Mouse (Mus musculus): ENCODE data around the gene Rad51. TPM values are rescaled to one million over a fixed set of nuclear protein-coding genes. Genes with fewer than 3 reads are reported as not detected.
A peak's percentile ranks its signal among the peaks of the same experiment; 100 is the strongest.

The Rad51 gene
- polyA plus RNA-seq, 1 experiment from 2014 or later: 32.6 TPM

DNA sequence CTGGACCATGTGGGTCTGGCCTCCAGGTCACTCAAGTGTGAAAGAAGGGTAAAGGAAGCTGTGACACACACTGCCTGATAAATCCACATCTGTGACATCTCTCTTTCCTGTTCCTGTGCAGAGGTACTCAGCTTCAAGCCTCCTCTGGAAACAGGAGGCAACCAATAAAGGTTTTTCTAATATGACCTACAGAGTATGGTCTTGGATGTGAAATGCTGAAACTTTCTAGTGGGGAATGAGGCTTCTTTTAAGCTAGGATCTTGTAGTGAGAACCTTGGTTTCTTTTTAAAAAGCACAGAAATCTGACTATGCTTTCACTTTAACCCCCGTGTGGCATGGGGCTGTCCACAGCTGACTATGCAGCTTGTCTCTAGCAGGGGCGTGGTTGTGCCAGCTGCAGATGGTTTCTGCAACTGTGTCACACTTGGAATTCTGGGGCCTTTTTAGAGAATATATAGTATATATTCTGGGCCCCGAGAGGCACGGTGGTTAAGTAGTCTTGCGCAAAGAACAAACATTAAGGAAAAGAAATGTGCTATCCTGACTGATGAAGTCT is 64.9 kb downstream of the Rad51 start:
- Histone ChIP-seq H3K9me3 (ENCODE audit: control insufficient read depth, low read length) (no peaks in the 10 kb centered on the region), H3K27ac (replicated peaks; ENCODE audit: low read depth, low read length) (no peak overlapping the region), H3K4me3 (ENCODE audit: low read depth, low read length) (no peak overlapping the region), H3K9ac (ENCODE audit: low read depth, low read length) (no peak overlapping the region), H3K36me3 (ENCODE audit: control insufficient read depth, insufficient read depth, low read length) (peaks cover 47% of the 10 kb centered on the region), H3K4me1 (ENCODE audit: control insufficient read depth, insufficient read depth, low read length) (peaks cover 2% of the 10 kb centered on the region; the same call in 1 of the 2 replicates), H3K4me2 (ENCODE audit: low read depth, low read length) (no peak overlapping the region), H3K27me3 (replicated peaks; ENCODE audit: control insufficient read depth, insufficient read depth, low read length) (no peaks in the 10 kb centered on the region)
- DNase-seq (ENCODE audit: low spot score): no peak
- WGBS: 81% methylated on average over 5 of the region's 5 CpGs
- ATAC-seq (ENCODE audit: low read depth): no peak

DNA sequence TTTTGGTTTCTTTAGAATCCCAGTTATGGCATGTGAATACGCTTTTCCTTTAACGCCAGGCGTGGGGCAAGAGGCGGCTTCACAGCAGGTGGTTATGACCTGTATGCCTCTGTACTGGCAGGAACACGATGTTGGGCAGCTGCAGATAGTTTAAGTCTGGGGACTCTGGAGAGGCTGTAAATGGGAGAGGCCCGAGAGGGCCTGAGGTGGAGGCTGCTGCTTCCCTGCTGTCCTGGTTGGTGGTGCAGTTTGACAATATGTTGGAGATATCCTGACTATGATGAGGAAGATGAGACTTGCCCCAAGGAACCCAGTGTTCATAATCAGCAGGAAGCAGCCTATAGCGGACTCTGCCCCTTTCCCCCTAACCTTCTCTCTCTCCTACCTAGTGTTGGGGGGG is 70.3 kb downstream of the Rad51 start:
- ATAC-seq (ENCODE audit: low read depth) (no peak), DNase-seq (ENCODE audit: low spot score) (no peak)
- H3K36me3 ChIP-seq (ENCODE audit: control insufficient read depth, insufficient read depth, low read length): peaks cover 62% of the 10 kb centered on the region
- no peak overlapping the region for H3K9ac ChIP-seq (ENCODE audit: low read depth, low read length)
- no peaks in the 10 kb centered on the region for H3K9me3 ChIP-seq (ENCODE audit: control insufficient read depth, low read length)
- H3K4me1 ChIP-seq (ENCODE audit: control insufficient read depth, insufficient read depth, low read length): no peaks in the 10 kb centered on the region
- H3K4me3 ChIP-seq (ENCODE audit: low read depth, low read length): no peak overlapping the region
- 84% methylated on average over 7 of the region's 7 CpGs for WGBS
- no peak overlapping the region for H3K4me2 ChIP-seq (ENCODE audit: low read depth, low read length)
- no peak overlapping the region for H3K27ac ChIP-seq (replicated peaks; ENCODE audit: low read depth, low read length)
- no peaks in the 10 kb centered on the region for H3K27me3 ChIP-seq (replicated peaks; ENCODE audit: control insufficient read depth, insufficient read depth, low read length)

DNA sequence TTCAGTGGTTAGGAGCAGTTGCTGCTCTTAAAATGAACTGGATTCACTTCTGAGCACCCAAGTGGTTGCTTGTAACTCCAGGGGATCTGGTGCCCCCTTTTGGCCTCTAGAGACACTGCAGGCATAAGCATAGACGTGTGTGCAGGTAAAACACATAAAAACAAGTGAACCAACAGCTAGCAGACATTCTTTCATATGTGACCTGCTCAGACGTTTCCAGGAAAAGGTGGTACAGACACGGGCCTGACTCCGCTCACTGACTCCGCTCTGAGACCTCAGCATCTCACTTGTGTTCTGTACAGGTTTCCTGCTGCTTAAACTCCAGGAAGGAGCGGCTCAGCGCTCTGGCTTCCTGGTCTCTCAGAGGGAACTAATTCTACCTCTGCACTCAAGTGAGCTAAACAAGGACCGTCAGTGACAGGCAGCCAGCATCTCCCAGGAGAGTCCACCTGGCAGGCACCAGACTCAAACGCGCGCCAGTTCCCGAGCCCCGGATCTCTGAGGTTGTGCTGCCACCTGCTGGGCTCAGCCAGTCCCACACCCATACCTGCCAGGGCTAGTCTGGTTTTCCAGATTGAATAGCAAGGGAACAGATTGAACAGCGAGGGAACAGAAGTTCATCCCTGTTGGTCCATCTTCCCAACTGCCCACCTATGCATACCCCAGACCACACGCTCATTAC is 76.6 kb downstream of the Rad51 start:
- H3K9ac ChIP-seq (ENCODE audit: low read depth, low read length): peak overlapping the region; percentile 45; the same call in 1 of the 2 replicates
- peak overlapping the region; percentile 32 for H3K4me3 ChIP-seq (ENCODE audit: low read depth, low read length)
- no peak overlapping the region for H3K27ac ChIP-seq (replicated peaks; ENCODE audit: low read depth, low read length)

DNA sequence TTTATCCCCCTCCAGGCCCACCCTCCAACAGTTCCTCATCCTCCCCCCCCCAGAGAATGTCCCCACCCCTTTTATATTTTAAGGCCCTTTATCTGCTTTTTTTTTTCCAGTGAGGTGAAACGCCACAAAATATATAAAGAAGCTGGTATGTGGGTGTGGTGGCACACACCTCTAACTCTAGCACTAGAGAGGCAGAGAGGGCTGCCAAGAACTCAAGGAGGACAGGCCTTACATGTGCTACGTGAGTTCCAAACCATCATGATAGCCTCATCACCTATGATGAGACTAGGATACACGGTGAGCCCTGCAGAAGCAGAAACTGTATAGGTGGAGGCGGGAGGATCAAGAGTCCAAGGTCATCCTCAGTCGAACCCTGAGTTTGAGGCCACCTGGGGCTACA is 78.4 kb downstream of the Rad51 start:
- DNase-seq (ENCODE audit: low spot score) (no peak), ATAC-seq (ENCODE audit: low read depth) (no peak)
- Histone ChIP-seq H3K27ac (replicated peaks; ENCODE audit: low read depth, low read length) (no peak overlapping the region), H3K9ac (ENCODE audit: low read depth, low read length) (no peak overlapping the region), H3K4me1 (ENCODE audit: control insufficient read depth, insufficient read depth, low read length) (peaks cover under 1% of the 10 kb centered on the region; the same call in 1 of the 2 replicates), H3K27me3 (replicated peaks; ENCODE audit: control insufficient read depth, insufficient read depth, low read length) (no peaks in the 10 kb centered on the region), H3K36me3 (ENCODE audit: control insufficient read depth, insufficient read depth, low read length) (0 out of 2 replicates have a peak, but pooled peaks cover 1% of the 10 kb centered on the region), H3K4me2 (ENCODE audit: low read depth, low read length) (no peak overlapping the region), H3K9me3 (ENCODE audit: control insufficient read depth, low read length) (no peaks in the 10 kb centered on the region), H3K4me3 (ENCODE audit: low read depth, low read length) (no peak overlapping the region)
- WGBS: 83% methylated on average over 5 of the region's 5 CpGs

More for the DNA sequence above, 76.6 kb downstream of the Rad51 start:
- Histone ChIP-seq H3K27me3 (replicated peaks; ENCODE audit: control insufficient read depth, insufficient read depth, low read length) (no peaks in the 10 kb centered on the region), H3K4me1 (ENCODE audit: control insufficient read depth, insufficient read depth, low read length) (no peaks in the 10 kb centered on the region), H3K4me2 (ENCODE audit: low read depth, low read length) (peak overlapping the region; percentile 66), H3K36me3 (ENCODE audit: control insufficient read depth, insufficient read depth, low read length) (peaks cover 17% of the 10 kb centered on the region; the same call in 1 of the 2 replicates), H3K9me3 (ENCODE audit: control insufficient read depth, low read length) (no peaks in the 10 kb centered on the region)
- WGBS: 7% methylated on average over 15 of the region's 15 CpGs
- ATAC-seq (ENCODE audit: low read depth) (peak; percentile 90), DNase-seq (ENCODE audit: low spot score) (peak; percentile 84)

DNA sequence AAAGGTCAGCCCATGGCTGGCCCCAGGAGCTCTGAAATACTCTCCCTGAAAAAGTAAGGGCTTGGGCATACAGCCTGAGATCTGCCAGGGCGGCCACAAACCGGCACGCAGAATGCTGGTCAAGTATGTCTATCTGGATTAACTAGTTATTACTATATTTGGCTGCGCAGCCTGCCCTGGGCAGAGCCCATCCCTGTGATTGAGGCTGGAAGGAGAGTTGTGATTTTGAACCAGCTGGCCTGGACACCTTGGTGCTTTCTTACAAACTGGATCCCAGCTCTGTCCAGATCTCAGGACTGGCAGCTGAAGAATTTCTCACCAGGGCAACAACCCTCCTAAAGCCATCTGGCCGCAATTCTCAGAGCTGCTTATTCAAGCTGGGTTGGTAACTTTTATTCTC is 81.5 kb downstream of the Rad51 start:
- H3K27me3 ChIP-seq (replicated peaks; ENCODE audit: control insufficient read depth, insufficient read depth, low read length): no peaks in the 10 kb centered on the region
- DNase-seq (ENCODE audit: low spot score) (no peak), ATAC-seq (ENCODE audit: low read depth) (no peak)
- H3K9ac ChIP-seq (ENCODE audit: low read depth, low read length): no peak overlapping the region
- H3K4me3 ChIP-seq (ENCODE audit: low read depth, low read length): no peak overlapping the region
- no peaks in the 10 kb centered on the region for H3K9me3 ChIP-seq (ENCODE audit: control insufficient read depth, low read length)
- peaks cover 8% of the 10 kb centered on the region for H3K4me1 ChIP-seq (ENCODE audit: control insufficient read depth, insufficient read depth, low read length)
- WGBS: 88% methylated on average over 5 of the region's 5 CpGs
- H3K27ac ChIP-seq (replicated peaks; ENCODE audit: low read depth, low read length): no peak overlapping the region
- no peaks in the 10 kb centered on the region for H3K36me3 ChIP-seq (ENCODE audit: control insufficient read depth, insufficient read depth, low read length)
- H3K4me2 ChIP-seq (ENCODE audit: low read depth, low read length): no peak overlapping the region

DNA sequence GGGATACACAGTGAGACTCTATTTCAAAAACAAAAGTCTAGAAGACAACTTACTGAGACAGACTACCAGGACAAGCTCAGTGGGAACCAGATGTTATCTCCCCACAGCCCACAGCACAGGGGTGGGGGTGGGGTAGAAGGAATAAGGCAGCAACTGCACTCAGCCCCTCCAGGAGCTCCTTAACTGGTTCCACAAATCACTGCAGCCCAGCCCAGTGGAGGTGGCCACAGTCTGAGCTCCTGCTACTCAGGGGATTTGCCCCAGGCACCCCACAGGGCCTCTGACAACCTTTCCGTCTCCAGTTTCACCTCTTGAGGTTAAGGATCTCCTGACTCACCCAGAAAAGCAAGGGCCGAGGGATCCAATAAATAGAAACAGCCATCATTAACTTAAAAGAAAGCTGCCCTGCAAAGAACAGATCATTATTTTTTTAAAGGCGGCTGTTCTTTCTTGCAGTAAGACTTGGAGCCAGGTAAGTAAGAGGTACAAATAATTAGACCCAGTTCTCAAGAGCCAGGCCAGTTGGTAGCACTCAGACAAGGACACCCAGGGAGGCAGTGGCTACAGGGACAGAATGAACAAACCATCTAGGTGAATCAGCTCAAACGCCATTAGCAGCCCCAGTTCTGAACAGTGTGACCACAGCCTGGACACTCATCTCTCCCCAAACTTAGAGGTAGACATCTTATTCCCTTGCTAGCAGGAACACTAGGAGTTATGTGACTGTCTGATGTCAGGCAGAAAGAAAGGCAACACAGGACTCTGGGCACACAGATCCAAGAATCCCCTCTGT is 83.9 kb downstream of the Rad51 start:
- Histone ChIP-seq H3K4me3 (ENCODE audit: low read depth, low read length) (no peak overlapping the region), H3K27ac (replicated peaks; ENCODE audit: low read depth, low read length) (0 out of 2 replicates have a peak overlapping the region, but pooled peaks have one; percentile 28), H3K9me3 (ENCODE audit: control insufficient read depth, low read length) (no peaks in the 10 kb centered on the region), H3K9ac (ENCODE audit: low read depth, low read length) (no peak overlapping the region), H3K4me1 (ENCODE audit: control insufficient read depth, insufficient read depth, low read length) (peaks cover 8% of the 10 kb centered on the region), H3K4me2 (ENCODE audit: low read depth, low read length) (no peak overlapping the region), H3K36me3 (ENCODE audit: control insufficient read depth, insufficient read depth, low read length) (no peaks in the 10 kb centered on the region), H3K27me3 (replicated peaks; ENCODE audit: control insufficient read depth, insufficient read depth, low read length) (no peaks in the 10 kb centered on the region)
- ATAC-seq (ENCODE audit: low read depth) (peak; percentile 34; the same call in 1 of the 2 replicates), DNase-seq (ENCODE audit: low spot score) (peak; percentile 29)
- WGBS: 21% methylated on average over 4 of the region's 4 CpGs

Other genes starting within 250 kb of the Rad51 start
- 1.3 and 1.6 TPM in 2 replicates for gene Bahd1, start 212.4 kb upstream of the Rad51 start, polyA plus RNA-seq (2014; fragmentation: Nextera tagmentation; extraction: Ambion mirVana)
- 51.3 and 56.0 TPM in 2 replicates for gene Chst14, start 186.3 kb upstream of the Rad51 start, polyA plus RNA-seq (2014; fragmentation: Nextera tagmentation; extraction: Ambion mirVana)
- gene Ccdc32, start 83.4 kb upstream of the Rad51 start, polyA plus RNA-seq (2014; fragmentation: Nextera tagmentation; extraction: Ambion mirVana): 22.6 and 23.8 TPM in 2 replicates
- 2.9 and 3.6 TPM in 2 replicates for gene Rpusd2, start 78.0 kb upstream of the Rad51 start, polyA plus RNA-seq (2014; fragmentation: Nextera tagmentation; extraction: Ambion mirVana)
- 31.7 and 36.0 TPM in 2 replicates for gene Knl1, start 65.7 kb upstream of the Rad51 start, polyA plus RNA-seq (2014; fragmentation: Nextera tagmentation; extraction: Ambion mirVana)
- 34.8 and 37.5 TPM in 2 replicates for gene Rmdn3, start 44.2 kb downstream of the Rad51 start, polyA plus RNA-seq (2014; fragmentation: Nextera tagmentation; extraction: Ambion mirVana)
- gene Gchfr, start 55.0 kb downstream of the Rad51 start, polyA plus RNA-seq (2014; fragmentation: Nextera tagmentation; extraction: Ambion mirVana): 8.4 and 11.2 TPM in 2 replicates
- gene Gm14137, start 61.7 kb downstream of the Rad51 start, polyA plus RNA-seq (2014; fragmentation: Nextera tagmentation; extraction: Ambion mirVana): 0.48 and 1.1 TPM in 2 replicates
- gene Zfyve19, start 95.8 kb downstream of the Rad51 start, polyA plus RNA-seq (2014; fragmentation: Nextera tagmentation; extraction: Ambion mirVana): 41.0 and 43.0 TPM in 2 replicates
- 15.7 and 19.8 TPM in 2 replicates for gene Dnajc17, start 96.0 kb downstream of the Rad51 start, polyA plus RNA-seq (2014; fragmentation: Nextera tagmentation; extraction: Ambion mirVana)
- 0.38 TPM in 1 of 2 replicates, not detected in the other for gene Ppp1r14d, start 117.1 kb downstream of the Rad51 start, polyA plus RNA-seq (2014; fragmentation: Nextera tagmentation; extraction: Ambion mirVana)
- gene Spint1, start 124.6 kb downstream of the Rad51 start, polyA plus RNA-seq (2014; fragmentation: Nextera tagmentation; extraction: Ambion mirVana): 14.1 and 17.0 TPM in 2 replicates
- 9.8 and 10.4 TPM in 2 replicates for gene Rhov, start 158.5 kb downstream of the Rad51 start, polyA plus RNA-seq (2014; fragmentation: Nextera tagmentation; extraction: Ambion mirVana)
- 12.5 and 15.5 TPM in 2 replicates for gene Vps18, start 175.9 kb downstream of the Rad51 start, polyA plus RNA-seq (2014; fragmentation: Nextera tagmentation; extraction: Ambion mirVana)
- 5.0 and 6.8 TPM in 2 replicates for gene Dll4, start 213.0 kb downstream of the Rad51 start, polyA plus RNA-seq (2014; fragmentation: Nextera tagmentation; extraction: Ambion mirVana)
- 1.4 and 1.7 TPM in 2 replicates for gene Chac1, start 238.4 kb downstream of the Rad51 start, polyA plus RNA-seq (2014; fragmentation: Nextera tagmentation; extraction: Ambion mirVana)

Measured in embryonic facial prominence, embryonic 14.5 days (tissue).